Mouse (Mus musculus): ENCODE results near the gene Coq8a.

DNA sequence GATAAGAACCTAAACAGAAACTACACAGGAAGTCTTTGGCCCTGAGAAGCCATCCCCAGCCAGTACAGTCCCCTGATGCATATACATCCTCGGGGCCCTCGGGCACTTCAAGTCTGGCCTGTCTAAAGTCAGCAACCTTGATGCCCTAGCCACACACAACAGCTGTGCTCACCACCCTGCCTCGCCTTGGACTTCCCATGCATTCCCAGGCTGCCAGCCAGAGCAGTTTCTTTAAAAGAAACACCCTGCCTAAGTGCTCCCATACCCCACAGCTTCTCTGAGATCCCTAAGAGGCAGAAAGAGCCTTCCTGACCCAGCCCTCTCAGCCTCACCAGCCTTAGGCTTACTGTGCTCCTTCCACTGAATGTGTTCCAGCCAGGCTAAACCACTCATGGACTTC is 13.0 kb downstream of the Coq8a start:
- TF ChIP-seq POLR2A (IDR thresholded peaks at IDR 0.05; ENCODE audit: borderline replicate concordance, extremely low read depth, low read depth, low read length) (no peak), CTCF (IDR thresholded peaks at IDR 0.05; ENCODE audit: insufficient read depth, low read length) (no peak)

Data from lung, adult 2 months (tissue).